Mouse (Mus musculus) spleen, adult 2 months (tissue): ENCODE results near the gene Celf1.

ENCODE experiments used
- CTCF ChIP-seq: fragments of 200-500 bp; IDR thresholded peaks from 2 replicates; pipeline ENCODE4 v1.5.1; 2011; ENCODE audit warnings: mild to moderate bottlenecking, inconsistent platforms; ENCODE audit not compliant: insufficient read depth, insufficient read length, insufficient replicate concordance; ENCODE audit errors: extremely low read depth
- POLR2A ChIP-seq: fragments of 200-500 bp; IDR thresholded peaks from 2 replicates; pipeline ENCODE4 v1.6.1; 2011; ENCODE audit warnings: low read depth, low read length, inconsistent platforms

DNA sequence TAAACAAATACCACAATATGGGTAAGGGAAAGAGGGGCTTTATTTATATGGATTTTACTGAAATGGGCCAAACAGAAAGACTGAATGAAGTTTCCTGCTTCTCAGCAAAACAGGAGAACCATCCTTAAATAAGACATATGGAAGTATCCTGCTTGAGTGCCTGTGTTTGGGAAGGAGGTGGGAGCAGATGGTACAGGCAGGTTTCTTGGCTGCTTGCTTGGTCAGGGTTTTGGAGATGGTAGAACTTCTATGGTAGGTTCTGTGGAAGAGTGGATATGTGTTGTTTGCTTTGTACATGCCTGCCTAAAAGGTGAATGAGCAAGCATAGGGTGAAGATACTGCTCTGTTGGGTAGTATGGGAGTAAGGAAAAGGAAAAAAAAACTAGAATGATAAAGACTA lies 30.4 kb downstream of the Celf1 start:
- TF ChIP-seq POLR2A (no peak), CTCF (no peak)
